Mouse (Mus musculus) bone marrow, adult 2 months (tissue): ENCODE data around the gene 2310079G19Rik.

ENCODE experiments used
- CTCF ChIP-seq: fragments of 200-500 bp; IDR thresholded peaks from 2 replicates; pipeline ENCODE4 v1.5.1; 2011; ENCODE audit warnings: low read length, control low read depth; ENCODE audit not compliant: control insufficient read depth, insufficient read depth
- POLR2A ChIP-seq: fragments of 200-500 bp; IDR thresholded peaks from 2 replicates; pipeline ENCODE4 v1.6.1; 2011; ENCODE audit warnings: low read depth, mild to moderate bottlenecking, control low read depth, low read length, borderline replicate concordance; ENCODE audit not compliant: control insufficient read depth

GRCm38 (mm10) chr16:88671571-88671970 lies 44.1 kb upstream of the 2310079G19Rik start, which contains the start of gene Krtap27-1:
- no peak for TF ChIP-seq POLR2A
- no peak for TF ChIP-seq CTCF
